Mouse (Mus musculus) lung, postnatal 4 days (tissue): ENCODE data around the gene Hrg.
"Not testable (repeated sequence)": the region's sequence is repeated elsewhere in the genome, so short reads cannot be mapped to it uniquely, and the experiment has no call there.

ENCODE experiments used
- DNase-seq, 2 experiments: peaks; one replicate each; pipeline ENCODE4 v3.0.0; 2021

Hrg gene

GRCm38 (mm10) chr16:22950840-22951395 is at the start of gene Hrg:
Gene Hrg, plus strand, starts transcription at chr16:22951072.
- DNase-seq, result no peak

GRCm38 (mm10) chr16:22901326-22901725 is 49.5 kb upstream of the Hrg start:
- no peak for DNase-seq

GRCm38 (mm10) chr16:22909290-22909689 is 41.6 kb upstream of the Hrg start:
- no peak for DNase-seq

GRCm38 (mm10) chr16:22911986-22912385 is 38.9 kb upstream of the Hrg start:
- peak in 1 of 2 experiments; percentile 47 for DNase-seq

GRCm38 (mm10) chr16:22912886-22913285 is 38.0 kb upstream of the Hrg start:
- DNase-seq, result no peak

- DNase-seq, result no peak
Observed at GRCm38 (mm10) chr16:22914276-22914675, 36.6 kb upstream of the Hrg start.

GRCm38 (mm10) chr16:22918034-22918433 is 32.8 kb upstream of the Hrg start, which contains the start of gene Fetub:
Gene Fetub, plus strand, starts transcription at chr16:22918334.
- no peak for DNase-seq

GRCm38 (mm10) chr16:22918664-22919312 is 32.1 kb upstream of the Hrg start:
- no peak for DNase-seq

- peak; percentile 40 to 70 for DNase-seq
Observed at GRCm38 (mm10) chr16:22919971-22920854, 30.7 kb upstream of the Hrg start.

GRCm38 (mm10) chr16:22921761-22922160 is 29.1 kb upstream of the Hrg start:
- DNase-seq, result no peak

- DNase-seq, result no peak
Observed at GRCm38 (mm10) chr16:22922433-22922832, 28.4 kb upstream of the Hrg start.

GRCm38 (mm10) chr16:22929575-22929974 is 21.3 kb upstream of the Hrg start:
- DNase-seq, result no peak

GRCm38 (mm10) chr16:22931431-22932200 is 19.3 kb upstream of the Hrg start:
- DNase-seq, result no peak

- no peak for DNase-seq
Observed at GRCm38 (mm10) chr16:22937631-22938030, 13.2 kb upstream of the Hrg start.

- no peak for DNase-seq
Observed at GRCm38 (mm10) chr16:22938541-22938940, 12.3 kb upstream of the Hrg start.

GRCm38 (mm10) chr16:22939120-22939695 is 11.7 kb upstream of the Hrg start:
- no peak for DNase-seq

GRCm38 (mm10) chr16:22941825-22942476 is 8.9 kb upstream of the Hrg start:
- not testable (repeated sequence) for DNase-seq

- DNase-seq, result no peak
Observed at GRCm38 (mm10) chr16:22947371-22947770, 3.5 kb upstream of the Hrg start.

- no peak for DNase-seq
Observed at GRCm38 (mm10) chr16:22953069-22953468, 2.2 kb downstream of the Hrg start.

GRCm38 (mm10) chr16:22955397-22956084 is 4.7 kb downstream of the Hrg start:
- peak; percentile 8 to 51 for DNase-seq

GRCm38 (mm10) chr16:22956085-22956439 is 5.2 kb downstream of the Hrg start:
- DNase-seq, result no peak
